Mouse (Mus musculus) heart, embryonic 13.5 days (tissue): ENCODE data around the gene Picalm. TPM values are rescaled to one million over a fixed set of nuclear protein-coding genes. Genes with fewer than 3 reads are reported as not detected.
"Not testable (repeated sequence)": the region's sequence is repeated elsewhere in the genome, so short reads cannot be mapped to it uniquely, and the experiment has no call there.

Experiments
- ATAC-seq: fragments of 200-750 bp; cut with Nextera tagmentation; 2 replicates; pipeline ENCODE4 v1.8.0; 2017; ENCODE audit warnings: moderate TSS enrichment; ENCODE audit not compliant: insufficient number of reproducible peaks, low FRiP score, low TSS enrichment; ENCODE audit errors: extremely low read depth
- H3K27ac ChIP-seq: fragments of 300-500 bp; sonication (generic); replicated peaks from 2 replicates; pipeline ENCODE4 v1.5.1; 2015; ENCODE audit warnings: moderate library complexity, mild to moderate bottlenecking, inconsistent platforms
- H3K27me3 ChIP-seq: fragments of 300-500 bp; sonication (generic); replicated peaks from 2 replicates; pipeline ENCODE4 v1.6.1; 2015; ENCODE audit warnings: mild to moderate bottlenecking, inconsistent platforms
- H3K36me3 ChIP-seq: fragments of 300-500 bp; sonication (generic); 2 replicates; pipeline ENCODE4 v1.6.1; 2015; ENCODE audit warnings: mild to moderate bottlenecking, inconsistent platforms
- H3K4me1 ChIP-seq: fragments of 300-500 bp; sonication (generic); 2 replicates; pipeline ENCODE4 v1.6.1; 2015; ENCODE audit warnings: inconsistent platforms
- H3K4me2 ChIP-seq: fragments of 300-500 bp; sonication (generic); 2 replicates; pipeline ENCODE4 v1.6.1; 2015; ENCODE audit warnings: inconsistent platforms, mild to moderate bottlenecking, moderate library complexity
- H3K4me3 ChIP-seq: fragments of 300-500 bp; sonication (generic); 2 replicates; pipeline ENCODE4 v1.5.1; 2015; ENCODE audit warnings: moderate library complexity, mild to moderate bottlenecking, inconsistent platforms
- H3K9ac ChIP-seq: fragments of 300-500 bp; sonication (generic); 2 replicates; pipeline ENCODE4 v1.6.1; 2015; ENCODE audit warnings: inconsistent platforms, mild to moderate bottlenecking, moderate library complexity
- H3K9me3 ChIP-seq: fragments of 300-500 bp; sonication (generic); 2 replicates; pipeline ENCODE4 v1.6.1; 2016; ENCODE audit warnings: inconsistent platforms
- WGBS: fragments of 180-500 bp; shearing (Covaris S2); methylation state at CpG from one replicate; pipeline ENCODE4 v1.1.7; 2015; ENCODE audit warnings: mixed read lengths; 5-methylcytosine and 5-hydroxymethylcytosine counted together
- polyA plus RNA-seq: library from polyadenylated mRNA; unstranded; fragments of >200 nt; fragmentation: Nextera tagmentation; extraction: Ambion mirVana; gene quantifications from 2 replicates; pipeline ENCODE4 v1.2.1, GENCODE M21; 2015

Picalm gene
- polyA plus RNA-seq, 1 experiment from 2014 or later, result 29.1 TPM

DNA sequence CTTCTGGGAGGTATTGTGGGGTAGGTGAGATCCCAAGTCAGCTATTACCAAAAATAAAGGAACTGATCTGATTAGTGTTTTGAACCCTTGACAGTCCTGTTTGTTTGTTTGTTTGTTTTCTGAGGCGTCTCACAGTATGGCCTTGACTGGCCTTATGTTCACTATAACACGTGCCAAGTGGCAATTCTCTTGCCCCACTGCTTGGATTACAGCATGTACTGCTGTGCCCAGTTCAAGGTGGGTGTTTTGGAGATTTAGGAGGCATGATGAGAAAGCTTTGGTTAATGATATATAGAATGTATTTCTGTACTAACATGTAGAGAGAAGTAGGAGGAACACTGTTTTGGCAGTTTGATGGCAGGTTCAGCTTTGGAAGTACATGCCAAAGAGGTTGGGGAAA, 28.0 kb downstream of the Picalm start:
- peaks cover 19% of the 10 kb centered on the region for H3K4me1 ChIP-seq
- no peak overlapping the region for H3K4me3 ChIP-seq
- no peak overlapping the region for H3K27ac ChIP-seq
- no peak overlapping the region for H3K9ac ChIP-seq
- 87% methylated on average over 2 of the region's 2 CpGs for WGBS
- H3K9me3 ChIP-seq, result no peaks in the 10 kb centered on the region
- peaks cover 32% of the 10 kb centered on the region for H3K36me3 ChIP-seq
- no peak for ATAC-seq
- no peak overlapping the region for H3K4me2 ChIP-seq
- H3K27me3 ChIP-seq, result no peaks in the 10 kb centered on the region

- WGBS, result 88% methylated on average over 5 of the region's 5 CpGs
- no peak for ATAC-seq
- no peak overlapping the region for H3K27ac ChIP-seq
Measured at GRCm38 (mm10) chr7:90160598-90160997, 30.6 kb downstream of the Picalm start.

DNA sequence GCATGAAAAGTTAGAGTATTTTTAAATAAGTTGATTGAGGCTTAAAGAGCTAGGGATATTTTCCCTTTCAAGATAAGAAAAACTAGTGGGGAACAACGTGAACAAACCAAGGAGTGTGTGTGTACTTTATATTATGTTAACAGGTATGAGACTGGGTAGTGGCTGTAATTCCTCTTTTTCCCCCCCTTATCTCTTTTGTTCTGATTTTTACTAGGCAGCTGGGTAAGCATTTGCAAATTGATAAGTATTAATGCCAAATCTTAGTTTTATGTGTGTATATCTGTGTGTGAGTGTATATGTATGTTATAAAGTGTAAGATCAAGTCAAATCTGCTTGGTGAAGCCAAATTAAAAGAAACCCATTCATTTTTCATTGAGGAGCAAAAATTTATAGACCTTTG, 34.3 kb downstream of the Picalm start:
- Histone ChIP-seq H3K36me3 (peaks cover 69% of the 10 kb centered on the region), H3K9me3 (no peaks in the 10 kb centered on the region), H3K4me2 (no peak overlapping the region), H3K9ac (no peak overlapping the region), H3K27me3 (no peaks in the 10 kb centered on the region), H3K4me1 (no peaks in the 10 kb centered on the region), H3K27ac (no peak overlapping the region), H3K4me3 (no peak overlapping the region)
- ATAC-seq, result no peak
- 63% methylated on average over 1 of the region's 1 CpGs for WGBS

More at GRCm38 (mm10) chr7:90160598-90160997, 30.6 kb downstream of the Picalm start:
- Histone ChIP-seq H3K9ac (no peak overlapping the region), H3K36me3 (peaks cover 42% of the 10 kb centered on the region), H3K4me1 (peaks cover 16% of the 10 kb centered on the region), H3K9me3 (no peaks in the 10 kb centered on the region), H3K27me3 (no peaks in the 10 kb centered on the region), H3K4me3 (no peak overlapping the region), H3K4me2 (no peak overlapping the region)

GRCm38 (mm10) chr7:90165970-90166369, 36.0 kb downstream of the Picalm start:
- no peak overlapping the region for H3K9ac ChIP-seq
- ATAC-seq, result no peak
- H3K4me1 ChIP-seq, result no peaks in the 10 kb centered on the region
- H3K4me2 ChIP-seq, result no peak overlapping the region
- peaks cover 71% of the 10 kb centered on the region for H3K36me3 ChIP-seq
- WGBS, result 76% methylated on average over 1 of the region's 1 CpGs
- H3K27ac ChIP-seq, result no peak overlapping the region
- H3K9me3 ChIP-seq, result no peaks in the 10 kb centered on the region
- no peaks in the 10 kb centered on the region for H3K27me3 ChIP-seq
- H3K4me3 ChIP-seq, result no peak overlapping the region

GRCm38 (mm10) chr7:90167777-90168176, 37.8 kb downstream of the Picalm start:
- peaks cover 63% of the 10 kb centered on the region for H3K36me3 ChIP-seq
- WGBS, result 77% methylated on average over 10 of the region's 10 CpGs
- not testable (repeated sequence) for H3K9ac ChIP-seq, H3K4me2 ChIP-seq, ATAC-seq, H3K27ac ChIP-seq, H3K27me3 ChIP-seq, H3K4me1 ChIP-seq, H3K4me3 ChIP-seq, H3K9me3 ChIP-seq

- Histone ChIP-seq H3K9me3 (no peaks in the 10 kb centered on the region), H3K4me1 (no peaks in the 10 kb centered on the region), H3K4me3 (no peak overlapping the region), H3K27me3 (no peaks in the 10 kb centered on the region), H3K27ac (no peak overlapping the region), H3K9ac (no peak overlapping the region), H3K4me2 (no peak overlapping the region), H3K36me3 (peaks cover 61% of the 10 kb centered on the region)
- no peak for ATAC-seq
- WGBS, result 96% methylated on average over 1 of the region's 1 CpGs
Measured at GRCm38 (mm10) chr7:90173778-90174177, 43.8 kb downstream of the Picalm start.

DNA sequence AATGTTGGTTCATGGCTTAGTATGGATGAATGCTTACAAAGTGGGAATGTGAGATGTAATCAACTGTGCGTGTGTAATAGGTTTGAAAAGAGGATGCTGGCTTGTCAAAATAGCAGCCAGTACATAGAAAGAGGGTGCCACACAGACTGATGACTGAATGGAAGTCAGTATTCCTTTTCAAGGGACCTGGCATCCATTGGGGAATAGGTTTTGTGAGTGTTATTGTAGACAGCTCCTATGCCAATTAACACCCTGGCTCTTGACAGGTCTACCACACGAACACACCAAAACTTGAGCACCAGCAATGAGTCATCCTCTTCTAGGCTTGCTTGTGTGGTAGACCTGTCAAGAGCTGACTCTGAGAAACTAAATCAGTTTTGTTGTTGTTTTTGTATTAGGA, 45.6 kb downstream of the Picalm start:
- WGBS, result 74% methylated on average over 2 of the region's 2 CpGs
- Histone ChIP-seq H3K27me3 (no peaks in the 10 kb centered on the region), H3K4me1 (peaks cover 3% of the 10 kb centered on the region; the same call in 1 of the 2 replicates), H3K9ac (no peak overlapping the region), H3K9me3 (no peaks in the 10 kb centered on the region), H3K4me2 (no peak overlapping the region), H3K4me3 (no peak overlapping the region), H3K36me3 (peaks cover 62% of the 10 kb centered on the region), H3K27ac (no peak overlapping the region)
- ATAC-seq, result no peak

DNA sequence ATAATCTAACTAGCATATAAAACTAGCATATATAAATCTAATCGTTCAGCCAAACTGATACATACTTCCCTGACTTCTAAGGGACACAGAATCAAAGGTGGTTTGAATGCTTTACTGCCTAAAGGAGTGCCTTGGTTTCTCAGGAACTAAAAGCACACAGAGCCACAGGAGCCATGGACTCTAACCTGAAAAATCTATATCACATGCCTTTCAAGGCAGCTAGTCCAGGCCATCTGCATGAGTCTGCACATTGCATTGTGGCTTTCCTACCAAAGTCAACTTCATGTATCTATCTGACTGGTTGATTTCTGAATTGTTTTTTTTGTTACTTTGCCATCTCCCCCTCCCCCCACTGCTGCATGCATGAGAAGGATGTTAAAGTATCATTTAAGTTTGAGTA, 50.6 kb downstream of the Picalm start:
- Histone ChIP-seq H3K9ac (no peak overlapping the region), H3K4me1 (peaks cover 3% of the 10 kb centered on the region; the same call in 1 of the 2 replicates), H3K4me2 (no peak overlapping the region), H3K4me3 (no peak overlapping the region), H3K9me3 (no peaks in the 10 kb centered on the region), H3K36me3 (peaks cover 67% of the 10 kb centered on the region), H3K27me3 (no peaks in the 10 kb centered on the region), H3K27ac (no peak overlapping the region)
- 97% methylated on average over 1 of the region's 1 CpGs for WGBS
- ATAC-seq, result no peak

DNA sequence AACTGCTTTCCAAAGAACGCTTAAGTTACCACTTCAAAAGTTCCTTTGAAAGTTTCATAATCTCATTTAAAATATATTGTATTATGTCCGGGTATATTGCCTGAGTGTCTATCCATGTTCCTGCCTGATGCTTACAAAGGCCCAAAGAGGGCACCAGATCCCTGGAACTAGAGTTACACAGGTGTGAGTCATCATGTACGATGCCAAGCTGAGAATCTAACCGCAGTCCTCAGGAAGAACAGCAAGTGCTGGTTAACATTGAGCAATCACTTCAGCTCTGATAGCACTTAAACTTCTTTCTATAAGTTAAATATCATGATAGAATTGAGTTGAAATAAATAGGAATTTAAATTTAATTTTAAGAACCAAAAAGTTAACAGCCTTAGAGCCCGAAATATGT, 70.2 kb downstream of the Picalm start:
- Histone ChIP-seq H3K9ac (no peak overlapping the region), H3K4me2 (no peak overlapping the region), H3K27me3 (no peaks in the 10 kb centered on the region), H3K4me3 (no peak overlapping the region), H3K36me3 (peaks cover 64% of the 10 kb centered on the region), H3K9me3 (no peaks in the 10 kb centered on the region), H3K4me1 (peaks cover 16% of the 10 kb centered on the region), H3K27ac (no peak overlapping the region)
- no peak for ATAC-seq
- 90% methylated on average over 5 of the region's 5 CpGs for WGBS

DNA sequence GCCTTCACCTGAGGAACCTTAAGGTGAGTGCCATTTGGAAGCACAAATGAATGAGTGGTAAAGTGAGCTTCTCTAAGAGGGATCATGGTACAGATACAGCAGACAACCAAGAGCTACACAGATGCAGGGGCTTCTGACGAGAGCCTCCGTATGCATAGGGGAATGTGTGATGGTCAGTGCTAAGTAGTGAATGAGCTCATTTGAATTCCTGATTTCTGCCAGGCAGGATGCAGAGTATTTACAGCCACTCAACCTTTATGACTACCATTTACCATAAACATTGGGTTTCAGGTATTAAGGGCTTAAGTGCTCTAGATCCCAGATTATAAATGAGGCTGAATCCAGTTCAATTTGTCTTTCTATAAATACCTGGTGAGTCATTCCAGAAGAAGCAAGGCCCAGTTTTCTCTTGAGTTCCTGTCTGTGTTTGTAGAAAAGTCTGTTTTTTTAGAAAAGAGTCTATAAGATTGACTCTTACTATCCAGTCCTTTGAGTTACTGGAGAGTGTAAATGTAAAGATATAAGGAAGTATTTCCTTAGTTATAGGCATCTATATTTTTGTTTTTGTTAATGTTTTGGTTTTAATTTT, 72.0 kb downstream of the Picalm start:
- Histone ChIP-seq H3K9me3 (no peaks in the 10 kb centered on the region), H3K27me3 (no peaks in the 10 kb centered on the region), H3K4me3 (no peak overlapping the region), H3K27ac (no peak overlapping the region), H3K4me1 (peaks cover 24% of the 10 kb centered on the region), H3K9ac (no peak overlapping the region), H3K4me2 (no peak overlapping the region), H3K36me3 (peaks cover 65% of the 10 kb centered on the region)
- WGBS, result 59% methylated on average over 2 of the region's 2 CpGs
- ATAC-seq, result no peak

DNA sequence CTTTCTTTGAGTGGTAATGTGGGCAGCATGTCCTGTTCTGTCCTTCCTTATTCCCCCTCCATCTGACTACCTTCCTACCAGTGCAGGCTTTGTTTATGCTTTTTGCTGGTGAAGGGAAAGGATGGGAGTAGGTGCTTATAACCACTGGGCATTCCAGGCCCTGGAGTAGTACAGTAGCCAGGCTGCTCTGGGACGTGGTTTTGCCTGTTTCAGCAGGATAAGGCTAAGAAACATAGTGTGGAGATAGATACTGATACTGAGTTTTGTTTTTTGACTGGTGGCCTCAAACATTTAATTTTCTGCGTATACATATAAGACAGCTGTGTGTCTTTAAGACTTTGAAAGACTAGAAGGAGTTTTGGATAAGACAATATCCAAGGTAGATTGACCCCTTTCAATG, 73.9 kb downstream of the Picalm start:
- peaks cover 65% of the 10 kb centered on the region for H3K36me3 ChIP-seq
- peaks cover 24% of the 10 kb centered on the region for H3K4me1 ChIP-seq
- no peak overlapping the region for H3K9ac ChIP-seq
- H3K27ac ChIP-seq, result no peak overlapping the region
- 82% methylated on average over 2 of the region's 2 CpGs for WGBS
- H3K27me3 ChIP-seq, result no peaks in the 10 kb centered on the region
- no peak overlapping the region for H3K4me2 ChIP-seq
- no peak overlapping the region for H3K4me3 ChIP-seq
- no peak for ATAC-seq
- H3K9me3 ChIP-seq, result no peaks in the 10 kb centered on the region

DNA sequence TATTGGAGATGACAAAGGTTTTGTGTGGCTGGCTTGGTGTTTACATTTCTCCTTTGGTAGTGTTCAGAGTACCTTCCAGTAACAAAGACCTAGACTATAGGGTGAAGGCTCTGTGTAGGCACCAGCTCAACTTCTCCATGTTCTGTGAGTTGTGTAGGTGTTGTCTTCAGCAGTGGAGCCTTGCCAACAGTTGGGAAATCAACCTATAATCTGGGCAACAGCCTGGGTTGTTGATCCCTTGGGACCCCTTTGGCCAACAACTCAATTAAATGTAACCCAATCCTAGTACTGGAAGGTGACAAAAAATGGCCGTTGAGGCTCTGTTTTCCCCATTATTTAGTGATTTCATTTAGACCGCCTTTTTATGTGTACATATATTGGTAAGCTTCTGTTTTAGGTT, 80.1 kb downstream of the Picalm start:
- Histone ChIP-seq H3K9me3 (no peaks in the 10 kb centered on the region), H3K27ac (no peak overlapping the region), H3K36me3 (peaks cover 45% of the 10 kb centered on the region), H3K4me3 (no peak overlapping the region), H3K4me1 (peaks cover 8% of the 10 kb centered on the region), H3K27me3 (no peaks in the 10 kb centered on the region), H3K9ac (no peak overlapping the region), H3K4me2 (no peak overlapping the region)
- WGBS, result 85% methylated on average over 2 of the region's 2 CpGs
- ATAC-seq, result no peak
